Mouse (Mus musculus): ENCODE measurements around the gene Tanc1.

DNA sequence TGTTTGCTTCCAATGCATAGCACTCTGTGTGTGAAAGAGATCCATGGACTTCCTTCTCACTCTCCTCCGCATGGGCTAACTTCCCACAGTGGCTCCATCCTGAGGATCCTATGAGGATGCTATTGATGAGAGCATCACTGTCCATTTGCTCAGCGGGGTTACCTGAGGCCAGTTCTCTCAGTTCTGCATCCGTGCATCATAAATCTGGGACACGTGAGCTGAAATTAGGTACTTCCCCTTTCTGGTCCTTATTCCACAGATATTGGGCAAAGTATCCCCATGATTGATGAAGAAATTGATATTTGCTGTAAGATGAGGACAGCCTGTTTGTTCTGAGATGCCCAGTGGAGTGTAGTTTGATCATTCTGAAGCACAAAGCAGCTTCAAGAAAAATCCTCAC, 156.1 kb downstream of the Tanc1 start:
- TF ChIP-seq CTCF (IDR thresholded peaks at IDR 0.05; ENCODE audit: low read depth), result no peak
- TF ChIP-seq EP300 (IDR thresholded peaks at IDR 0.05; ENCODE audit: low read depth), result no peak
